Mouse (Mus musculus): Measurements from ENCODE around the gene Cfap299. TPM values are rescaled to one million over a fixed set of nuclear protein-coding genes. Genes with fewer than 3 reads are reported as not detected.

The Cfap299 gene
- total RNA-seq, 4 experiments from 2014 or later, result not detected

- DNase-seq, result no peak
Measured at GRCm38 (mm10) chr5:98834300-98834699, 505.2 kb downstream of the Cfap299 start.

GRCm38 (mm10) chr5:98842600-98843310 lies 513.7 kb downstream of the Cfap299 start:
- DNase-seq, result no peak

GRCm38 (mm10) chr5:98844664-98845063 lies 515.6 kb downstream of the Cfap299 start:
- no peak for DNase-seq

Small RNA genes within 50 kb of the gene (microRNA-seq; reads per million reads assigned to microRNA genes)
- 0 reads per million in 2 experiments for gene Mir703

Other genes with a start within 250 kb of the Cfap299 start
- under 1 TPM in 3 of 4 experiments, not detected in 1; 0.11 to 0.15 (median 0.12) TPM for gene Prdm8, start 162.1 kb upstream of the Cfap299 start, total RNA-seq (2022)
- gene Fgf5, start 75.1 kb upstream of the Cfap299 start, total RNA-seq (2022), result under 1 TPM in 1 of 4 experiments, not detected in 3; 0.17 TPM
- not detected for gene Gm11111, start 223.4 kb downstream of the Cfap299 start, total RNA-seq (2022)

Data from adrenal gland, adult 8-10 months (tissue).